Mouse (Mus musculus) forebrain, embryonic 14.5 days (tissue): Measurements from ENCODE around the gene Galk2. TPM values are rescaled to one million over a fixed set of nuclear protein-coding genes. Genes with fewer than 3 reads are reported as not detected.
A peak's percentile ranks its signal among the peaks of the same experiment; 100 is the strongest.

ENCODE experiments used
- ATAC-seq: fragments of 200-750 bp; cut with Nextera tagmentation; 2 replicates; pipeline ENCODE4 v1.8.0; 2017; ENCODE audit warnings: mild to moderate bottlenecking, moderate library complexity
- DNase-seq: peaks from one replicate; pipeline ENCODE4 v3.0.0-alpha.2; 2015; ENCODE audit warnings: low spot score
- H3K27ac ChIP-seq: fragments of 300-500 bp; sonication (generic); 2 replicates; pipeline ENCODE4 v1.5.1; 2014; ENCODE audit warnings: low read depth, mild to moderate bottlenecking, control low read depth, low read length, moderate library complexity
- H3K27me3 ChIP-seq: fragments of 300-500 bp; sonication (generic); replicated peaks from 2 replicates; pipeline ENCODE4 v1.6.1; 2014; ENCODE audit warnings: low read length, control low read depth, mixed read lengths; ENCODE audit not compliant: control insufficient read depth, insufficient read depth
- H3K36me3 ChIP-seq: fragments of 300-500 bp; sonication (generic); 2 replicates; pipeline ENCODE4 v1.6.1; 2014; ENCODE audit warnings: low read length, control low read depth; ENCODE audit not compliant: control insufficient read depth, insufficient read depth
- H3K4me1 ChIP-seq: fragments of 300-500 bp; sonication (generic); 2 replicates; pipeline ENCODE4 v1.6.1; 2014; ENCODE audit warnings: antibody characterized with exemption, low read length, control low read depth; ENCODE audit not compliant: control insufficient read depth, insufficient read depth
- H3K4me2 ChIP-seq: fragments of 300-500 bp; sonication (generic); 2 replicates; pipeline ENCODE4 v1.6.1; 2014; ENCODE audit warnings: mild to moderate bottlenecking, control low read depth, low read length
- H3K4me3 ChIP-seq: fragments of 300-500 bp; sonication (generic); 2 replicates; pipeline ENCODE4 v1.5.1; 2014; ENCODE audit warnings: low read depth, low read length, control low read depth
- H3K9ac ChIP-seq: fragments of 300-500 bp; sonication (generic); 2 replicates; pipeline ENCODE4 v1.6.1; 2014; ENCODE audit warnings: mild to moderate bottlenecking, low read length, control low read depth, moderate library complexity
- H3K9me3 ChIP-seq: fragments of 300-500 bp; sonication (generic); replicated peaks from 2 replicates; pipeline ENCODE4 v1.6.1; 2016; ENCODE audit warnings: low read length, control low read depth, mixed read lengths; ENCODE audit not compliant: control insufficient read depth
- WGBS: fragments of 180-500 bp; shearing (Covaris S2); extraction: QIAGEN DNeasy Blood & Tissue Kit; methylation state at CpG from one replicate; pipeline ENCODE4 v1.1.7; 2014; 5-methylcytosine and 5-hydroxymethylcytosine counted together
- polyA plus RNA-seq: library from polyadenylated mRNA; unstranded; fragments of >200 nt; fragmentation: Nextera tagmentation; extraction: Ambion mirVana; gene quantifications from 2 replicates; pipeline ENCODE4 v1.2.1, GENCODE M21; 2014

Gene Galk2
- polyA plus RNA-seq, 1 experiment from 2014 or later, result 32.8 TPM

DNA sequence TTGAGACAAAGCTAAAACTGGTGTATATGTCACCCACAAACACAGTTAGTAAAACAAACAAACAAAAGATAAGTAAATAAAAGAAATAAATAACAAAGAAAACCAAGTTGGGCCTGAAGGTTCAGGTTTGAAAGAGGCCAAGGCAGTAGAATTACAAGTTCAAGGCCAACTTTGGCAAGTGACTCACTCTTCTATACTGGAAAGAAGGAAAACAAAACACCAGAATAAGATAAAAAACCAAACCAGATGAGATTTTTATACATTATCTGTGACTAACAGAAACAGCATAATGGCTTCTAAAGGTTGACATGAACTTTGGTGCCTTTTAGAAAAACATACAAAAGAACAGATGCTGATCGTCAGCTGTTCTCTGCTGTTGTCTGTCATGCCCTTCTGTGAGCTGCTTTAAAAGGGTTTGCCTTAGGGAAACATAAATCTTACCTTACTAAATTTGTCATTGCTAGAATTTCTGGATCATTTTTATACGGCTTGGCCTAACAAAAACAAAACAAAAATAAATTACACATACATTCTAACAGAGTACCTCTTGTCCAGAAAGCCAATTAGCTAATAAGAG, 20.1 kb upstream of the Galk2 start:
- WGBS, result 87% methylated on average over 2 of the region's 2 CpGs
- Histone ChIP-seq H3K4me2 (no peak overlapping the region), H3K9me3 (no peaks in the 10 kb centered on the region), H3K36me3 (peaks cover 73% of the 10 kb centered on the region), H3K27me3 (no peaks in the 10 kb centered on the region), H3K27ac (no peak overlapping the region), H3K4me1 (no peaks in the 10 kb centered on the region), H3K4me3 (no peak overlapping the region), H3K9ac (no peak overlapping the region)
- DNase-seq, result no peak
- ATAC-seq, result no peak

DNA sequence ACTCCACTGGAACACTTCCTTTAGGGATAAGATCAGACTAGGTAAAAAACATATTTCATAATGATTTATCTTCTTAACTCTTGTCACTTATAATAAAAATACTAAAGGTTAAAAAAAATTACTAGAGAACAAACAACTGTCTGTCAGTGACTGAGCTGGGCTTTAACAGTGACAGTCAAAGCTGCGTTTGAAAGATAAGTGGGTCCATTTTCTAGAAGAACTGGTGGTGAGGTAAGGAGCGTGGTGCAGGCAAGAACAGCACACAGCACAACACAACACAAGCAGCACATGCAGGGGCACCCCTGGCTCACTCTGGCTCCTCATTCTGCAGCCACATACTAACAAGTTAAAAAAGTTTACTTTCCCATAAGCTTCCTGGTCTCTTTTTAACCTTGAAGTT, 7.7 kb upstream of the Galk2 start:
- WGBS, result 89% methylated on average over 2 of the region's 2 CpGs
- Histone ChIP-seq H3K4me3 (no peak overlapping the region), H3K27me3 (no peaks in the 10 kb centered on the region), H3K9ac (no peak overlapping the region), H3K27ac (no peak overlapping the region), H3K36me3 (peaks cover 25% of the 10 kb centered on the region), H3K9me3 (no peaks in the 10 kb centered on the region), H3K4me1 (0 out of 2 replicates have a peak, but pooled peaks cover 3% of the 10 kb centered on the region), H3K4me2 (no peak overlapping the region)
- ATAC-seq (no peak), DNase-seq (no peak)

DNA sequence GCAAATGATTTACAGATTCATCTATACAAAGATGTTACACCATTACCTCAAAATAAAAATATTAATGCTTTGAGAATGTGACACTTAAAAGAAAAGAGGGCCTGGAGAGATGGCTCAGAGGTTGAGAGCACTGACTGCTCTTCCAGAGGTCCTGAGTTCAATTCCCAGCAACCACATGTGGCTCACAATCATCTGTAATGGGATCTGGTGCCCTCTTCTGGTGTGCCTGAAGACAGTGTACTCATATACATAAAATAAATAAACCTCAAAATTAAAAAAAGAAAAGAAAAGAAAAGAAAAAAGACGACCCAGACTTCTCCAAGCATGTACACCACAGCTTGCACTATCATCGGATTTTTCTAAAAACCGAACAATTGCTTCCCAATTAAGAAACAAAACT, 1.2 kb upstream of the Galk2 start:
- 47% methylated on average over 3 of the region's 3 CpGs for WGBS
- no peaks in the 10 kb centered on the region for H3K9me3 ChIP-seq

DNA sequence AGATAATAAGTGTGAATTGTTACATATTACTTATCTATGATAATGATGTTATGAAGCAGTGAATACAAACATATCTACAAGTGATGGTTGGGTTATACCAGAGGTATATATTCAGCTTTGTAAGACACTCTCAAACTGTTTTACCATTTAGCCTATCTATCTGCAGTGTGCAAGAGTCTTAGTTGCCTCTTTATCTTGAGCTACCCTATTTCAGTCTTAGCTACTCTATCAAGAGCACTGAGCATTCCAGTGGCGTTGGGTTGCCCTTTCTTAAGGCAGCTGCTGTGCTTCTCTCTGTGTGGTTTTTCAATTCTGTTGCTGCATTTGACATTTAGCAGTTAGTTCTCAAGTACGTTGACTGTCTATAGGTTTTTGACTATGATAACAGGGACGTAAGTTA, 4.9 kb downstream of the Galk2 start:
- Histone ChIP-seq H3K36me3 (no peaks in the 10 kb centered on the region), H3K27ac (no peak overlapping the region), H3K9ac (no peak overlapping the region), H3K4me2 (no peak overlapping the region), H3K27me3 (no peaks in the 10 kb centered on the region), H3K4me3 (no peak overlapping the region), H3K9me3 (no peaks in the 10 kb centered on the region), H3K4me1 (peaks cover 6% of the 10 kb centered on the region; the same call in 1 of the 2 replicates)
- WGBS, result 79% methylated on average over 3 of the region's 3 CpGs
- DNase-seq (no peak), ATAC-seq (no peak)

More for the DNA sequence above, 1.2 kb upstream of the Galk2 start:
- DNase-seq (no peak), ATAC-seq (no peak)
- no peak overlapping the region for H3K27ac ChIP-seq
- peaks cover 11% of the 10 kb centered on the region for H3K4me1 ChIP-seq
- H3K4me2 ChIP-seq, result peak overlapping the region; percentile 76
- peak overlapping the region; percentile 98; the same call in 1 of the 2 replicates for H3K9ac ChIP-seq
- H3K4me3 ChIP-seq, result peak overlapping the region; percentile 100
- H3K36me3 ChIP-seq, result no peaks in the 10 kb centered on the region
- H3K27me3 ChIP-seq, result no peaks in the 10 kb centered on the region

DNA sequence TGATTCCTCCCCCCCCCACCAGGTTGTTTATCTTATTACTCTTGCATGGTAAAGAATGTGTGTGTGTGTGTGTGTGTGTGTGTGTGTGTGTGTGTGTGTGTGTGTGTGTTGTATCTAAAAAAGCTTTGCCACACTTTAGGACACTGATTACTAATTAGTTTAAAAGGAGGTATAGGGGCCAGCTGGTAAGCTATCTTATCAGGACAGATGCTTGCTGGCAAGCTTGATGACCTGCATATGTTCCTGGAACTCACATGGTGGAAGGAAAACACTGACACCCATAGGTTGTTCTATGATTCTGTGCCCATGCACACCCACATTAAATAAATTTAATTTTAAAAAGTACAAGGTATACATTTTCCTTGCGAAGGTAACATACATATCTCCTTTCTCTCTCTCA, 5.6 kb downstream of the Galk2 start:
- H3K9ac ChIP-seq, result no peak overlapping the region
- no peaks in the 10 kb centered on the region for H3K27me3 ChIP-seq
- no peak overlapping the region for H3K4me2 ChIP-seq
- H3K27ac ChIP-seq, result no peak overlapping the region
- peaks cover 6% of the 10 kb centered on the region; the same call in 1 of the 2 replicates for H3K4me1 ChIP-seq
- no peaks in the 10 kb centered on the region for H3K36me3 ChIP-seq
- H3K9me3 ChIP-seq, result no peaks in the 10 kb centered on the region
- DNase-seq (no peak), ATAC-seq (no peak)
- WGBS, result 81% methylated on average over 1 of the region's 1 CpGs
- H3K4me3 ChIP-seq, result no peak overlapping the region

DNA sequence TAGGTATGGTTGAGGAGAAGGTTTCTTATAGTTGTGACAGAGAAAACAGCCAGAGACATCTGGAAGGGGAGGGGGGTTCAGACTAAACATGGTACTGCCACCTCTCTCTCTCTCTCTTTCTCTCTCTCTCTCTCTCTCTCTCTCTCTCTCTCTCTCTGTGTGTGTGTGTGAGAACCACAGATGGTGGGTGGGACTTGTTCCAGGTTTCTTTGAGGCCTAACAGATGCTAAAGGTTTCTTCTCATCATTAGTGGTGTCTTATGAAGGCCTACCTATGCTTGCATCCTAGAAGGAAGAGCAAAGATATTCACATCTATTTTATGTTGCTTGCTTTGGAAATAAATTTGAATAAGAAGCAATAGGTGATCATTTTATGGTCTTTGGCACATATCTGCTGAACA, 6.7 kb downstream of the Galk2 start:
- peak; percentile 44 for DNase-seq
- Histone ChIP-seq H3K4me2 (peak overlapping the region; percentile 48), H3K9ac (no peak overlapping the region; the same call in 1 of the 2 replicates), H3K4me3 (peak overlapping the region; percentile 31; the same call in 1 of the 2 replicates), H3K36me3 (no peaks in the 10 kb centered on the region), H3K27ac (no peak overlapping the region), H3K27me3 (no peaks in the 10 kb centered on the region), H3K9me3 (no peaks in the 10 kb centered on the region), H3K4me1 (peaks cover 4% of the 10 kb centered on the region; the same call in 1 of the 2 replicates)
- ATAC-seq, result peak; percentile 57; the same call in 1 of the 2 replicates

DNA sequence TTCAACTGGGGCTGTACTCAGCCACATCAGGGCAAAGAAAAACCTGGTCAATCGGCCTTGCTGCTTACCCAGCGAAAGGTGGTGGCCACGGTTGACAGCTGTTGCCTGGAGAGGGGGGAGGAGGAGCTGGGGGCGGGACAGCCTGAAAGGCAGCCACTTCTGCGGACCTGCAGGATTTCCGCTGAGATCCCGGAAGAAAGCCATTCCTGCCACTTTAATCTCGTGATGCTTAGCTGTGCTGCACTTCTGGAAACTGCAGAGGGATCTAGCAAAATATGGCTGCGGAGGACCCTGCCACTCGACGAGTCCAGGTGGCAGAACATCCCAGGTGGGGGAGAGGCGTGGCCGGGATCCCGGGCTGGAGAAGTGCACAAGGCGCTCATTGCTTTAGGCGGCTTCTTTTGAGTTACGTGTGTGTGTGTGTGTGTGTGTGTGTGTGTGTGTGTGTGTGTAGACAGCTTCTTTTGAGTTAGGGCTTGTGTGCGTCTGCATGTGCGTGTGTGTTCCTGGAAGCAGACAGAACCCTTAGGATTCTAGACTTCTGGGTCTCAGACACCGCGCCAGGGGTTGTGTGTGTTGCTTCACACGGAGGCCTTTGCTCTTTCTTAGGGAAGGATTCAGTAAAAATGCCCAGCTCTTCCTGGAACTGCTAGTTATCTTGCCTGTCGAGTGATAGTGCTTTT, 7.3 kb downstream of the Galk2 start:
- Histone ChIP-seq H3K9me3 (no peaks in the 10 kb centered on the region), H3K4me3 (peak overlapping the region; percentile 31), H3K27ac (no peak overlapping the region), H3K27me3 (no peaks in the 10 kb centered on the region), H3K36me3 (no peaks in the 10 kb centered on the region), H3K9ac (peak overlapping the region; percentile 54), H3K4me2 (peak overlapping the region; percentile 48), H3K4me1 (peaks cover 4% of the 10 kb centered on the region; the same call in 1 of the 2 replicates)
- DNase-seq (peak; percentile 73), ATAC-seq (peak; percentile 80)
- WGBS, result 8% methylated on average over 23 of the region's 23 CpGs

DNA sequence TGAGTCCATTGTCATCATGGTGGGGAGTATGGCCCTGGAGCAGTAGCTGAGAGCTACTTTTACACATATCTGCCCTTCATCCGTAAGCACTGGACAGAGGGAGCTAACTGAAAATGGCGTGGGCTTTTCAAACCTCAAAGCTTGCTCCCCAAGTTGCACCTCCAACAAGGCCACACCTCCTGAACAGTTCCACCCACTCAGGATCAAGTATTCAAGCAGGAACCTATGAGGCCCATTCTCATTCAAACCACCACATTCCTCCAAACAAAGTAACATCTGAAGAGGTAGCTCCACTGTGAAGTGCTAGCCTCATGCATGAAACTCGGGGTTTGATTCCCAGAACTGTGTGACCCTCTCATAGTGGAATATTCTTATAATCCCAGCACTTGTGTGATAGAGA, 9.4 kb downstream of the Galk2 start:
- Histone ChIP-seq H3K27me3 (no peaks in the 10 kb centered on the region), H3K9me3 (no peaks in the 10 kb centered on the region), H3K36me3 (no peaks in the 10 kb centered on the region), H3K4me1 (peaks cover 4% of the 10 kb centered on the region; the same call in 1 of the 2 replicates), H3K4me3 (no peak overlapping the region), H3K4me2 (no peak overlapping the region), H3K27ac (no peak overlapping the region), H3K9ac (no peak overlapping the region)
- WGBS, result 87% methylated on average over 3 of the region's 3 CpGs
- ATAC-seq (no peak), DNase-seq (no peak)

DNA sequence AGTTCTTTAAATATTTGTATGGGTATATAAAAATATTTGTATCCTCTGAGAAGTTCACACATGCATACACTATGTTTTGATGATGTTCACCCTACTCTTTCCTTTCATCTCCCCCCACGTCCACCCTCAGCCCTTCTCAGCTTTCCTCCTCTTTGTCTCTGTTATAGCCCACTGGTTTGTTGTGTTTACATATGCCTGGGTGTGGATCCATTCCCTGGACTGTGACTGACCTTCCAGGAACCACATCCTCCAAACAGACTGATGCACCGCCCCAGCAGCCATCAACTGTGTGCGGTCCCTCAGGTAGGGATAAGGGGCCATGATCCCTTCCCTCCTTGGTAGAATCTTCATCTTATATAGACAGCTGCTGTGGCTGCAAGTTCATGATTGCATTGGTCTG, 11.2 kb downstream of the Galk2 start:
- Histone ChIP-seq H3K4me3 (no peak overlapping the region), H3K4me2 (no peak overlapping the region), H3K4me1 (peaks cover 4% of the 10 kb centered on the region; the same call in 1 of the 2 replicates), H3K27ac (no peak overlapping the region), H3K36me3 (no peaks in the 10 kb centered on the region), H3K9ac (no peak overlapping the region), H3K27me3 (no peaks in the 10 kb centered on the region), H3K9me3 (no peaks in the 10 kb centered on the region)
- 88% methylated on average over 3 of the region's 3 CpGs for WGBS
- no peak for ATAC-seq
- DNase-seq, result no peak
